Mouse (Mus musculus) hindbrain, embryonic 10.5 days (tissue): ENCODE measurements around the gene H3f3b. TPM values are rescaled to one million over a fixed set of nuclear protein-coding genes. Genes with fewer than 3 reads are reported as not detected.
A peak's percentile ranks its signal among the peaks of the same experiment; 100 is the strongest.

Experiments used
- DNase-seq: peaks from one replicate; pipeline ENCODE4 v3.0.0-alpha.2; 2017; ENCODE audit warnings: low spot score
- H3K27ac ChIP-seq: fragments of 300-500 bp; sonication (generic); 2 replicates; pipeline ENCODE4 v1.5.1; 2016; ENCODE audit warnings: mild to moderate bottlenecking, moderate library complexity
- H3K27me3 ChIP-seq: fragments of 300-500 bp; sonication (generic); 2 replicates; pipeline ENCODE4 v1.6.1; 2016; ENCODE audit warnings: mild to moderate bottlenecking; ENCODE audit not compliant: poor library complexity, insufficient read depth, severe bottlenecking
- H3K36me3 ChIP-seq: fragments of 300-500 bp; sonication (generic); 2 replicates; pipeline ENCODE4 v1.6.1; 2016; ENCODE audit warnings: mild to moderate bottlenecking, moderate library complexity
- H3K4me1 ChIP-seq: fragments of 300-500 bp; sonication (generic); replicated peaks from 2 replicates; pipeline ENCODE4 v1.6.1; 2016; ENCODE audit warnings: mild to moderate bottlenecking
- H3K4me3 ChIP-seq: fragments of 300-500 bp; sonication (generic); 2 replicates; pipeline ENCODE4 v1.5.1; 2016; ENCODE audit warnings: mild to moderate bottlenecking, moderate library complexity
- H3K9me3 ChIP-seq: fragments of 300-500 bp; sonication (generic); 2 replicates; pipeline ENCODE4 v1.6.1; 2016; ENCODE audit warnings: mild to moderate bottlenecking, moderate library complexity
- WGBS: fragments of 180-500 bp; shearing (Covaris S2); methylation state at CpG from one replicate; pipeline ENCODE4 v1.1.7; 2016; 5-methylcytosine and 5-hydroxymethylcytosine counted together
- polyA plus RNA-seq: library from polyadenylated mRNA; unstranded; fragments of >200 nt; fragmentation: Nextera tagmentation; extraction: Ambion mirVana; gene quantifications from 2 replicates; pipeline ENCODE4 v1.2.1, GENCODE M21; 2016

H3f3b gene
- polyA plus RNA-seq, 1 experiment from 2014 or later = 1,834 TPM

GRCm38 (mm10) chr11:116001725-116002124, 26.0 kb downstream of the H3f3b start:
- DNase-seq = no peak
- Histone ChIP-seq H3K4me3 (no peak overlapping the region), H3K27ac (no peak overlapping the region), H3K36me3 (peaks cover 4% of the 10 kb centered on the region; the same call in 1 of the 2 replicates), H3K9me3 (no peaks in the 10 kb centered on the region), H3K27me3 (peaks cover 17% of the 10 kb centered on the region; the same call in 1 of the 2 replicates), H3K4me1 (peaks cover 45% of the 10 kb centered on the region)
- WGBS = 69% methylated on average over 6 of the region's 6 CpGs

- WGBS = 40% methylated on average over 10 of the region's 10 CpGs
- peaks cover 14% of the 10 kb centered on the region; the same call in 1 of the 2 replicates for H3K27me3 ChIP-seq
- peak overlapping the region; percentile 25 for H3K4me3 ChIP-seq
- peaks cover 36% of the 10 kb centered on the region for H3K4me1 ChIP-seq
- no peak for DNase-seq
- no peaks in the 10 kb centered on the region for H3K9me3 ChIP-seq
- no peaks in the 10 kb centered on the region for H3K36me3 ChIP-seq
- peak overlapping the region; percentile 73 for H3K27ac ChIP-seq
Observed at GRCm38 (mm10) chr11:116000607-116001006, 27.2 kb downstream of the H3f3b start.

GRCm38 (mm10) chr11:115999538-116000143, 28.1 kb downstream of the H3f3b start:
- Histone ChIP-seq H3K36me3 (no peaks in the 10 kb centered on the region), H3K27ac (peak overlapping the region; percentile 59; the same call in 1 of the 2 replicates), H3K27me3 (peaks cover 13% of the 10 kb centered on the region; the same call in 1 of the 2 replicates), H3K4me1 (peaks cover 27% of the 10 kb centered on the region), H3K4me3 (peak overlapping the region; percentile 11), H3K9me3 (no peaks in the 10 kb centered on the region)
- WGBS = 20% methylated on average over 14 of the region's 14 CpGs
- peak; percentile 70 for DNase-seq

GRCm38 (mm10) chr11:115999027-115999426, 28.7 kb downstream of the H3f3b start:
- WGBS = 88% methylated on average over 7 of the region's 7 CpGs
- DNase-seq = no peak
- no peak overlapping the region for H3K4me3 ChIP-seq

GRCm38 (mm10) chr11:115997662-115998061, 30.1 kb downstream of the H3f3b start:
- H3K27ac ChIP-seq = no peak overlapping the region
- WGBS = 75% methylated on average over 5 of the region's 5 CpGs
- peaks cover 18% of the 10 kb centered on the region for H3K4me1 ChIP-seq
- no peak overlapping the region for H3K4me3 ChIP-seq
- peaks cover 16% of the 10 kb centered on the region; the same call in 1 of the 2 replicates for H3K27me3 ChIP-seq
- H3K36me3 ChIP-seq = no peaks in the 10 kb centered on the region
- no peak for DNase-seq
- no peaks in the 10 kb centered on the region for H3K9me3 ChIP-seq

More at GRCm38 (mm10) chr11:115999027-115999426, 28.7 kb downstream of the H3f3b start:
- H3K27me3 ChIP-seq = peaks cover 13% of the 10 kb centered on the region; the same call in 1 of the 2 replicates
- H3K36me3 ChIP-seq = no peaks in the 10 kb centered on the region
- peaks cover 21% of the 10 kb centered on the region for H3K4me1 ChIP-seq
- H3K27ac ChIP-seq = no peak overlapping the region
- no peaks in the 10 kb centered on the region for H3K9me3 ChIP-seq

- Histone ChIP-seq H3K4me3 (no peak overlapping the region), H3K4me1 (peaks cover 18% of the 10 kb centered on the region), H3K9me3 (no peaks in the 10 kb centered on the region), H3K27ac (no peak overlapping the region), H3K36me3 (no peaks in the 10 kb centered on the region), H3K27me3 (peaks cover 16% of the 10 kb centered on the region; the same call in 1 of the 2 replicates)
- WGBS = 77% methylated on average over 4 of the region's 4 CpGs
- no peak for DNase-seq
Observed at GRCm38 (mm10) chr11:115997047-115997446, 30.7 kb downstream of the H3f3b start.

GRCm38 (mm10) chr11:115995256-115995655, 32.5 kb downstream of the H3f3b start:
- Histone ChIP-seq H3K27me3 (peaks cover 16% of the 10 kb centered on the region; the same call in 1 of the 2 replicates), H3K4me1 (peaks cover 9% of the 10 kb centered on the region), H3K36me3 (no peaks in the 10 kb centered on the region), H3K27ac (no peak overlapping the region), H3K4me3 (no peak overlapping the region), H3K9me3 (no peaks in the 10 kb centered on the region)
- 93% methylated on average over 3 of the region's 3 CpGs for WGBS
- DNase-seq = no peak

- Histone ChIP-seq H3K4me3 (no peak overlapping the region), H3K27me3 (peaks cover 27% of the 10 kb centered on the region), H3K9me3 (no peaks in the 10 kb centered on the region), H3K4me1 (peaks cover 15% of the 10 kb centered on the region; the same call in 1 of the 2 replicates), H3K27ac (no peak overlapping the region), H3K36me3 (no peaks in the 10 kb centered on the region)
- WGBS = 62% methylated on average over 4 of the region's 4 CpGs
- DNase-seq = no peak
Observed at GRCm38 (mm10) chr11:115992098-115992497, 35.7 kb downstream of the H3f3b start.

GRCm38 (mm10) chr11:115989686-115990085, 38.1 kb downstream of the H3f3b start:
- no peak for DNase-seq
- no peaks in the 10 kb centered on the region for H3K9me3 ChIP-seq
- WGBS = 27% methylated on average over 15 of the region's 15 CpGs
- peaks cover 30% of the 10 kb centered on the region for H3K27me3 ChIP-seq
- 0 out of 2 replicates have a peak overlapping the region, but pooled peaks have one; percentile 31 for H3K27ac ChIP-seq
- H3K4me3 ChIP-seq = peak overlapping the region; percentile 38
- H3K36me3 ChIP-seq = no peaks in the 10 kb centered on the region
- peaks cover 15% of the 10 kb centered on the region; the same call in 1 of the 2 replicates for H3K4me1 ChIP-seq

- Histone ChIP-seq H3K4me1 (0 out of 2 replicates have a peak, but pooled peaks cover 4% of the 10 kb centered on the region), H3K4me3 (no peak overlapping the region; the same call in 1 of the 2 replicates), H3K27ac (no peak overlapping the region), H3K27me3 (peaks cover 31% of the 10 kb centered on the region), H3K9me3 (no peaks in the 10 kb centered on the region), H3K36me3 (no peaks in the 10 kb centered on the region)
- DNase-seq = no peak
- 85% methylated on average over 8 of the region's 8 CpGs for WGBS
Observed at GRCm38 (mm10) chr11:115983291-115983690, 44.5 kb downstream of the H3f3b start.

GRCm38 (mm10) chr11:115982472-115982871, 45.3 kb downstream of the H3f3b start:
- H3K36me3 ChIP-seq = no peaks in the 10 kb centered on the region
- no peak overlapping the region for H3K27ac ChIP-seq
- H3K4me3 ChIP-seq = no peak overlapping the region
- DNase-seq = no peak
- 92% methylated on average over 15 of the region's 15 CpGs for WGBS
- H3K4me1 ChIP-seq = 0 out of 2 replicates have a peak, but pooled peaks cover 2% of the 10 kb centered on the region
- no peaks in the 10 kb centered on the region for H3K9me3 ChIP-seq
- H3K27me3 ChIP-seq = peaks cover 37% of the 10 kb centered on the region

- H3K27ac ChIP-seq = no peak overlapping the region
- peaks cover 22% of the 10 kb centered on the region for H3K4me1 ChIP-seq
- 32% methylated on average over 12 of the region's 12 CpGs for WGBS
- H3K36me3 ChIP-seq = no peaks in the 10 kb centered on the region
- no peaks in the 10 kb centered on the region for H3K9me3 ChIP-seq
- H3K27me3 ChIP-seq = peaks cover 67% of the 10 kb centered on the region
- H3K4me3 ChIP-seq = peak overlapping the region; percentile 52; the same call in 1 of the 2 replicates
- no peak for DNase-seq
Observed at GRCm38 (mm10) chr11:115975544-115975943, 52.2 kb downstream of the H3f3b start.

- Histone ChIP-seq H3K4me3 (peak overlapping the region; percentile 52), H3K36me3 (no peaks in the 10 kb centered on the region), H3K4me1 (peaks cover 25% of the 10 kb centered on the region), H3K9me3 (no peaks in the 10 kb centered on the region), H3K27me3 (peaks cover 67% of the 10 kb centered on the region), H3K27ac (peak overlapping the region; percentile 64; the same call in 1 of the 2 replicates)
- WGBS = 4% methylated on average over 18 of the region's 18 CpGs
- DNase-seq = no peak
Observed at GRCm38 (mm10) chr11:115975083-115975420, 52.7 kb downstream of the H3f3b start.
